Mouse (Mus musculus) kidney, adult 2 months (tissue): Measurements from ENCODE around the gene Ap3m1. TPM values are rescaled to one million over a fixed set of nuclear protein-coding genes. Genes with fewer than 3 reads are reported as not detected.

Source experiments
- DNase-seq: peaks from one replicate; pipeline ENCODE4 v3.0.0; 2021
- H3K27ac ChIP-seq: fragments of 200-500 bp; 2 replicates; pipeline ENCODE4 v1.5.1; 2012; ENCODE audit warnings: low read depth, low read length, control low read depth, inconsistent platforms; ENCODE audit not compliant: insufficient read depth
- H3K27me3 ChIP-seq: fragments of 200-500 bp; replicated peaks from 2 replicates; pipeline ENCODE4 v1.6.1; 2012; ENCODE audit warnings: mild to moderate bottlenecking, moderate library complexity, low read length, inconsistent platforms; ENCODE audit not compliant: control insufficient read depth, insufficient read depth
- H3K36me3 ChIP-seq: fragments of 200-500 bp; 2 replicates; pipeline ENCODE4 v1.6.1; 2012; ENCODE audit warnings: mild to moderate bottlenecking, moderate library complexity, low read length, inconsistent platforms; ENCODE audit not compliant: control insufficient read depth, insufficient read depth
- H3K4me1 ChIP-seq: fragments of 200-500 bp; 2 replicates; pipeline ENCODE4 v1.6.1; 2011; ENCODE audit warnings: low read length; ENCODE audit not compliant: control insufficient read depth, insufficient read depth
- H3K4me3 ChIP-seq: fragments of 200-500 bp; 2 replicates; pipeline ENCODE4 v1.5.1; 2011; ENCODE audit warnings: mild to moderate bottlenecking, low read depth, low read length, control low read depth; ENCODE audit not compliant: insufficient read depth
- CTCF ChIP-seq: fragments of 200-500 bp; conservative IDR thresholded peaks from 2 replicates; pipeline ENCODE4 v1.5.1; 2011; ENCODE audit warnings: low read depth, mild to moderate bottlenecking, control low read depth, low read length, moderate library complexity, mixed read lengths; ENCODE audit not compliant: insufficient read depth, insufficient read length
- POLR2A ChIP-seq: fragments of 200-500 bp; IDR thresholded peaks from one replicate; pipeline ENCODE4 v1.6.1; 2011; ENCODE audit warnings: low read depth, low read length, control low read depth
- WGBS: fragments of 180-500 bp; shearing (Covaris S2); methylation state at CpG from one replicate; pipeline ENCODE4 v1.1.7; 2018; 5-methylcytosine and 5-hydroxymethylcytosine counted together
- polyA plus RNA-seq: library from polyadenylated mRNA; depleted of rRNA; stranded (reverse); fragments of >200 nt; gene quantifications from 2 replicates; pipeline ENCODE4 v1.2.3, GENCODE M21; 2012; rRNA removed

The Ap3m1 gene
- polyA plus RNA-seq, 1 experiment = 25.5 TPM

GRCm38 (mm10) chr14:20994475-20994874, 57.8 kb downstream of the Ap3m1 start:
- peak; percentile 13 for DNase-seq
- Histone ChIP-seq H3K4me3 (no peak overlapping the region), H3K27ac (no peak overlapping the region), H3K27me3 (no peaks in the 10 kb centered on the region), H3K4me1 (peaks cover 5% of the 10 kb centered on the region; the same call in 1 of the 2 replicates), H3K36me3 (no peaks in the 10 kb centered on the region)
- TF ChIP-seq CTCF (no peak), POLR2A (no peak)
- WGBS = 77% methylated on average over 3 of the region's 3 CpGs

GRCm38 (mm10) chr14:20993067-20993691, 59.1 kb downstream of the Ap3m1 start:
- Histone ChIP-seq H3K36me3 (peaks cover under 1% of the 10 kb centered on the region; the same call in 1 of the 2 replicates), H3K27me3 (no peaks in the 10 kb centered on the region), H3K4me3 (no peak overlapping the region), H3K27ac (no peak overlapping the region), H3K4me1 (peaks cover 3% of the 10 kb centered on the region; the same call in 1 of the 2 replicates)
- WGBS = 32% methylated on average over 3 of the region's 3 CpGs
- peak; percentile 46 for TF ChIP-seq CTCF
- TF ChIP-seq POLR2A = no peak
- DNase-seq = peak; percentile 71

GRCm38 (mm10) chr14:20991492-20991891, 60.8 kb downstream of the Ap3m1 start:
- WGBS = 46% methylated on average over 1 of the region's 1 CpGs
- no peak for TF ChIP-seq POLR2A
- no peak for TF ChIP-seq CTCF
- peaks cover 1% of the 10 kb centered on the region; the same call in 1 of the 2 replicates for H3K36me3 ChIP-seq
- no peaks in the 10 kb centered on the region for H3K27me3 ChIP-seq
- no peak overlapping the region for H3K4me3 ChIP-seq
- peaks cover 3% of the 10 kb centered on the region; the same call in 1 of the 2 replicates for H3K4me1 ChIP-seq
- no peak for DNase-seq
- no peak overlapping the region for H3K27ac ChIP-seq

GRCm38 (mm10) chr14:20985482-20985881, 66.8 kb downstream of the Ap3m1 start:
- 40% methylated on average over 3 of the region's 3 CpGs for WGBS
- H3K4me3 ChIP-seq = no peak overlapping the region
- H3K4me1 ChIP-seq = peaks cover 7% of the 10 kb centered on the region; the same call in 1 of the 2 replicates
- no peak for TF ChIP-seq CTCF
- TF ChIP-seq POLR2A = no peak
- H3K27me3 ChIP-seq = no peaks in the 10 kb centered on the region
- H3K27ac ChIP-seq = no peak overlapping the region
- DNase-seq = peak; percentile 62
- peaks cover 6% of the 10 kb centered on the region for H3K36me3 ChIP-seq

GRCm38 (mm10) chr14:20983832-20984231, 68.5 kb downstream of the Ap3m1 start:
- WGBS = 13% methylated on average over 2 of the region's 2 CpGs
- peak; percentile 95 for DNase-seq
- Histone ChIP-seq H3K4me3 (no peak overlapping the region), H3K36me3 (peaks cover 6% of the 10 kb centered on the region), H3K27me3 (no peaks in the 10 kb centered on the region), H3K4me1 (peaks cover 15% of the 10 kb centered on the region), H3K27ac (no peak overlapping the region)
- no peak for TF ChIP-seq POLR2A
- no peak for TF ChIP-seq CTCF

Other genes with a start within 250 kb of the Ap3m1 start
- 261 and 276 TPM in 2 replicates for gene Plau, start 215.8 kb downstream of the Ap3m1 start, polyA plus RNA-seq
- 30.6 and 33.1 TPM in 2 replicates for gene Vcl, start 123.1 kb downstream of the Ap3m1 start, polyA plus RNA-seq
- 92.5 and 121 TPM in 2 replicates for gene Adk, start 66 bp upstream of the Ap3m1 start, polyA plus RNA-seq